Mouse (Mus musculus) bone marrow, adult 2 months (tissue): ENCODE data around the gene Adgra1. TPM values are rescaled to one million over a fixed set of nuclear protein-coding genes. Genes with fewer than 3 reads are reported as not detected.

ENCODE experiments used
- H3K27ac ChIP-seq: fragments of 200-500 bp; 2 replicates; pipeline ENCODE4 v1.5.1; 2012; ENCODE audit warnings: low read depth, mild to moderate bottlenecking, control low read depth, inconsistent platforms, low read length; ENCODE audit not compliant: control insufficient read depth, poor library complexity, insufficient read depth
- H3K4me1 ChIP-seq: fragments of 200-500 bp; 2 replicates; pipeline ENCODE4 v1.6.1; 2011; ENCODE audit warnings: low read length; ENCODE audit not compliant: control insufficient read depth, insufficient read depth
- H3K4me3 ChIP-seq: fragments of 200-500 bp; replicated peaks from 2 replicates; pipeline ENCODE3; 2011; ENCODE audit warnings: mild to moderate bottlenecking, low read depth, low read length, control low read depth; ENCODE audit not compliant: control insufficient read depth
- CTCF ChIP-seq: fragments of 200-500 bp; IDR thresholded peaks from 2 replicates; pipeline ENCODE4 v1.5.1; 2011; ENCODE audit warnings: low read length, control low read depth; ENCODE audit not compliant: control insufficient read depth, insufficient read depth
- POLR2A ChIP-seq: fragments of 200-500 bp; IDR thresholded peaks from 2 replicates; pipeline ENCODE4 v1.6.1; 2011; ENCODE audit warnings: low read depth, mild to moderate bottlenecking, control low read depth, low read length, borderline replicate concordance; ENCODE audit not compliant: control insufficient read depth
- WGBS: fragments of 180-500 bp; shearing (Covaris S2); methylation state at CpG from one replicate; pipeline ENCODE4 v1.1.7; 2018; 5-methylcytosine and 5-hydroxymethylcytosine counted together
- polyA plus RNA-seq: library from polyadenylated mRNA; stranded (reverse); fragments of >200 nt; gene quantifications from 2 replicates; pipeline ENCODE4 v1.2.4, GENCODE M21; 2011; ENCODE audit warnings: low replicate concordance; ENCODE audit not compliant: missing spikeins, insufficient read depth, insufficient read length

The Adgra1 gene
- polyA plus RNA-seq, 1 experiment: not detected

DNA sequence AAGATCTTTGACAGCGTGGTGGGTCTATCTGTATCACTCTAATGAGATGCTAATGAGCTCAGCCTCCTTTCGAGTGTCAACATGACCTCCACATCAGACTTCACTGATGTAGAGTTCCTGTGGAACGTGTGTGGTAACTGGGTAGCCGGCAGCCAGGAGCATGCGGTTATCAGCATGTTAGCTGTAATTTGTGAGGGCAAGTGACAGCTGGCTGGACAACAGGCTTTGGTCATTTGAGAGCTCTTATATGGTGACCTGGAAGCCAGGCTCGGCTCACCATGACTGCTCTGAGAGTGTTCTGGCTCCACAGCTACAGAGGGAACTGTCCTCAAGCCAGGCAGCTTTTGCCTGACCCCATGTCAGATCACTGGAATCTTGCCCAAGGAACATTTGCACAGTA lies 8.4 kb downstream of the Adgra1 start:
- Histone ChIP-seq H3K4me1 (no peaks in the 10 kb centered on the region), H3K27ac (no peak overlapping the region), H3K4me3 (no peak overlapping the region)
- no peak for TF ChIP-seq CTCF
- no peak for TF ChIP-seq POLR2A
- WGBS: 72% methylated on average over 6 of the region's 6 CpGs

DNA sequence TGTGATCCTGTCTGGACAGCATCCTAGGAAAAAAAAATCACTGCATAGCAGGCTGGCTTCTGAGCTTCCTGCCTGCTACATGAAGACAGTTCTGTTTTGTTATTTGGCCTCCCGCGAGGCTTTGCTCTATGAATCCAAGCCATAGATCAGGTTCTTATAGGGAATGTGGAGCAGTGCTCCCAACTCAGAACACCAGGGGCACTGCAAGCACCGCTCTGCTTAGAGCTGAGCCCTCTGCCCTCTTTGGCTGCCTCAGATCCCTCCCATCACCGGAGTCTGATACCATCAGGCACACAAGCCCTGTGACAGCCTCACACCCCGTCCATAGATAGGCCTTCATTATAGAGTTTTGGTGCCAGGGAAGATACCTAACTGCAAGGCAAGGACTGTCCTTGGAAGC lies 9.2 kb downstream of the Adgra1 start:
- TF ChIP-seq CTCF (no peak), POLR2A (no peak)
- H3K27ac ChIP-seq: no peak overlapping the region
- 49% methylated on average over 5 of the region's 5 CpGs for WGBS
- no peaks in the 10 kb centered on the region for H3K4me1 ChIP-seq
- H3K4me3 ChIP-seq: no peak overlapping the region

DNA sequence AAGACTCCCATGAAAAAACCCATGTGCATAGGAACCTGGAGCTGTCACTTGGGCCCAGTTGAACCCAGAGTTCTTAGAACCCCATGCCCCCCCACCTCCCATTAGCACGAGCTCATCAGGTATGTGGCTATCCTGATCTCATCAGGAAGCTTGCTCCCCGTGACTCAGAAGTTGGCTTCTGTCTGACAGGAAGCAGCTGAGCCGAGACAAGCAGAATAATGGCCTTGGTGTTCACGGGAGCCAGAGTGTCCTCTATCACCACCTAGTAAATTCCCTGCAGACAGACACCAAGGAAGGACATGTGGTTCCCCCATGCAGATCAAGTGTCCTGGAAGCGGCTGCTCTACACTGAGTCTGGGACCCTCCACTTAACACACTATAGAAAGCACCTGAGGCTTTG lies 9.8 kb downstream of the Adgra1 start:
- WGBS: 15% methylated on average over 5 of the region's 5 CpGs
- H3K4me1 ChIP-seq: no peaks in the 10 kb centered on the region

DNA sequence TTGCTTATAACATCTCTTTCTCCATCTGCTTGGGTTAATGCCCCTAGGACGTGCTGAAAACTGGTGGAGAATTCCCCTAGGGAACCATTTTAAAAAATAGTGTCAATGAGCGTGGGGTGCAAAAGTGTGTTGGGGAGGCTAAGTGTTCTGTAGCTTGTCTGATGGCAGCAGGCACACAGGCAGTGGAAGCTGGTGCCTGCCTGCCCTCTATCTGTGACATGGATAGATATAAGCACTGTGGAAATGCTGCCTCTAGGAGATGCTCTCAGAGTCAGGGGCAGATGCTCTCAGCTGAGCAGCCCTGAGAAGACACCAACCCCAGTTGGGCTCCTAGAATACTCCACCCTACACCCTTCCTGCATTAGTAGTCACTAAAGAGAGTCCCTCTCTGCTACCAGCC lies 11.1 kb downstream of the Adgra1 start:
- TF ChIP-seq POLR2A (no peak), CTCF (no peak)
- Histone ChIP-seq H3K27ac (no peak overlapping the region), H3K4me3 (no peak overlapping the region), H3K4me1 (no peaks in the 10 kb centered on the region)
- 76% methylated on average over 2 of the region's 2 CpGs for WGBS

More for the DNA sequence above, 9.8 kb downstream of the Adgra1 start:
- Histone ChIP-seq H3K27ac (no peak overlapping the region), H3K4me3 (no peak overlapping the region)
- TF ChIP-seq CTCF (no peak), POLR2A (no peak)

DNA sequence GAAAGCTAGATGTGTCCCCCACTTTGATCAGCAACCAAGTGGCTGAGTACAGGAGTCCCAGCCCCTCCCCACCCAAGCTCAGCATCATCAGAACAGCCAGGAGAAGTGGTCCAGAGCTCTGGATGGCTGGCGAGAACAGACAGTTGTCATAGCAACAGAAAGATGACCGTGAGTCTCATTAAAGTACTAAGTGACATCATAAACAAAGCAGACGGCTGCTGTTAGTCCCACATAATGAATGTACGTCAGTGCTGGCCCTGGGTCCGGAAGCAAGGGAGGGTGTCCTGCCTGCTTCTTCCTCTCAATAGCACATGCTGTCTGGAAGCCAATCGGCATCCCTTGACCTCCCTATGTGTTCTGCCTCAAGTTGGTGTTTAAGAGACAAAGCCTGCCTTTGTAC lies 16.2 kb downstream of the Adgra1 start:
- WGBS: 38% methylated on average over 6 of the region's 6 CpGs
- no peak for TF ChIP-seq CTCF
- no peak for TF ChIP-seq POLR2A
- Histone ChIP-seq H3K4me1 (no peaks in the 10 kb centered on the region), H3K27ac (no peak overlapping the region), H3K4me3 (no peak overlapping the region)

DNA sequence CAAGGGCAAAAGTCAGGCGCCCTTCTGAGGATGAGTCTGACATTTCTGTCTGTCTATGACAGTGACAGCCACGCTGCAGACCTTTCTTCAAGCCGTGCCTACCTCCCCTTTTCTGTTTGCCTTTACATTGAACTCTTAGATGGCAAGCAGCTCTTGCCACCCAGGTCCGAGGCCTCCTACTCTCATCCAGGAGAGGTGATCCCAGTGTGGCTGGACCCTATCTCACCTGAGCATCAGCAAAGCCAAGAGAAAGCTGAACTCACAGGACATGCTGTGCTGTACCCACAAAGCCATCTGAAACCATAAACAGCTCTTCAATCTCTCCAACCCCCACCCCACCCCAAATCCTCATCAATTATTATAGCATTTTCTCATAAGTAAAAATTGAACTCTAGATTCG lies 16.7 kb downstream of the Adgra1 start:
- Histone ChIP-seq H3K4me1 (no peaks in the 10 kb centered on the region), H3K27ac (no peak overlapping the region), H3K4me3 (no peak overlapping the region)
- no peak for TF ChIP-seq POLR2A
- TF ChIP-seq CTCF: no peak
- 62% methylated on average over 5 of the region's 5 CpGs for WGBS

DNA sequence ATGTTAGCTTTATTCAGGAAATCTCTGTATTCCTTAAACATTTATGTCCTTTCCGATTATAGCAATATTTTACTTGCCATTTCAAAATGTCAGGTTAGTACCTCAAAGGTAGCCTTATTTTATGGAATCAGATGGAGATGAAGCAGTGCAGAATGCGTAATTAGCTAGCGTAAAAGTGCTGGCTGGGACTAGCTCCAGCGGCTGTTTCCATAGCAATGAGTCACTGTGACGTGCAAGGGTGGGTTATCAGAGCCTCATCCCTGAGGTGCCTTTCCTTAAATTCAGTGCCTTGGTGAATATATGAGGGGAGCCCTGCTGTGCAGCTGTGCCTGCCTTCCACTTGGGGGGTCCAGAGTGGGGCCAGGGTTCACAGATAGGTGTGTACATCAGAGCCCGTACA lies 17.1 kb downstream of the Adgra1 start:
- Histone ChIP-seq H3K4me3 (no peak overlapping the region), H3K4me1 (no peaks in the 10 kb centered on the region), H3K27ac (no peak overlapping the region)
- WGBS: 70% methylated on average over 6 of the region's 6 CpGs
- TF ChIP-seq POLR2A (no peak), CTCF (no peak)

DNA sequence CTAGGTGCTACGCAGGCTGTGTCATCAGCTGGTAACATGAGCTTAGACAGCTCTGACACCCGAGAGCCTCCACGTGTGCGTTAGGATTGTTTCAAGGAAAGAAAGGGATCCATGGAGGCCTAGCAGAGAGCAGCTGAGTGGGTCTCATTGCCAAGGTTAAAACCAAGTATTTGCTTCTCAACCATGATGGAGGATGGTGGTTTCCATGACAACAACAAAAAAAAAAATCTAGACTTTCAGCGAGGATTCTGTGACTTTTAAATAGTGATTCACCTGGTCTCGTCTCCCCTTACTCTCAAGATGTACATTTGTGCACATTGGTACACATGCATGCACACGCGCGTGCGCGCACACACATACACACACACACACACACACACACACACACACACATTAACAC lies 21.3 kb downstream of the Adgra1 start:
- TF ChIP-seq POLR2A (no peak), CTCF (no peak)
- H3K4me1 ChIP-seq: no peaks in the 10 kb centered on the region
- no peak overlapping the region for H3K4me3 ChIP-seq
- 79% methylated on average over 11 of the region's 11 CpGs for WGBS
- H3K27ac ChIP-seq: no peak overlapping the region

DNA sequence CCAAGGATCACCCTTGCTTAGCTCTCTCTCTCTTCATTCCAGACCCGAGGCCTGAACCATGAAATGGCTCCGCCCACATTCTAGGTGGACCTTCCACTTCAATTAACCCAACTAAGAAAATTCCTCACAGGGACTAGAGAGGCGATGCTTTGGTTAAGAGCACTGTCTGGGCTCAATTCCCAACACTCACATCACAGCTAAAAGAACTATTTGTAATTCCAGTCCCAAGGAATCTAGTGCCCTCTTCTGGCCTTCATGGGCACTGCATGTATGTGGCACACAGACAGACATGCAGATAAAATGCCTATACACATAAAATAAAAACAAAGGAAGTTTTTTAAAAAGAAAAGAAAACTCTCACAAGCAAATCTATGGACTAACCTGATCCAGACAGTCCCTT lies 27.4 kb downstream of the Adgra1 start:
- no peak for TF ChIP-seq POLR2A
- 0 out of 2 replicates have a peak, but pooled peaks have one; percentile 12 for TF ChIP-seq CTCF

DNA sequence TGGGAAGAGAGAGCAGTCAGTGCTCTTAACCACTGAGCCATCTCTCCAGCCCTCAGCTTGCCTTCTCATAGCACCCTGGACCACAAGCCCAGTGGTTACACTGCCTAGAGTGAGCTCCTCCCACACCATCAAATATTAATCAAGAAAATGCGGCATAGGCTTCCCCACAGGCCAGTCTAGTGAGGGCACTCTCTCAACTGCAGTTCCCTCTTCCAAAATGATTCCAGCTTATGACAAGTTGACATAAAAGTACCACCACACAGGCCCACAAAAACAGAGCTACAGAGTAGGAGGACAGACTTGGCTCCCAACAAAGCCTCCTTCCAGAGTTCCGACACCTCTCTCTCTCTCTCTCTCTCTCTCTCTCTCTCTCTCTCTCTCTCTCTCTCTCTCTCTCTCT lies 29.1 kb downstream of the Adgra1 start:
- Histone ChIP-seq H3K27ac (no peak overlapping the region), H3K4me1 (no peaks in the 10 kb centered on the region), H3K4me3 (no peak overlapping the region)
- TF ChIP-seq CTCF: no peak
- no peak for TF ChIP-seq POLR2A
- 77% methylated on average over 2 of the region's 2 CpGs for WGBS

More for the DNA sequence above, 27.4 kb downstream of the Adgra1 start:
- 30% methylated on average over 3 of the region's 3 CpGs for WGBS
- H3K4me3 ChIP-seq: no peak overlapping the region
- no peaks in the 10 kb centered on the region for H3K4me1 ChIP-seq
- no peak overlapping the region for H3K27ac ChIP-seq
